Mouse (Mus musculus) erythroblast, embryonic 14.5 days (primary cell): ENCODE data around the gene Etv1.

ENCODE experiments used
- GATA1 ChIP-seq: IDR thresholded peaks from 2 replicates; pipeline ENCODE4 v1.6.1; 2012; ENCODE audit warnings: low read length, inconsistent platforms, mixed read lengths
- TAL1 ChIP-seq: IDR thresholded peaks from 3 replicates; pipeline ENCODE4 v1.6.1; 2012; ENCODE audit warnings: low read length, inconsistent platforms, mixed read lengths

DNA sequence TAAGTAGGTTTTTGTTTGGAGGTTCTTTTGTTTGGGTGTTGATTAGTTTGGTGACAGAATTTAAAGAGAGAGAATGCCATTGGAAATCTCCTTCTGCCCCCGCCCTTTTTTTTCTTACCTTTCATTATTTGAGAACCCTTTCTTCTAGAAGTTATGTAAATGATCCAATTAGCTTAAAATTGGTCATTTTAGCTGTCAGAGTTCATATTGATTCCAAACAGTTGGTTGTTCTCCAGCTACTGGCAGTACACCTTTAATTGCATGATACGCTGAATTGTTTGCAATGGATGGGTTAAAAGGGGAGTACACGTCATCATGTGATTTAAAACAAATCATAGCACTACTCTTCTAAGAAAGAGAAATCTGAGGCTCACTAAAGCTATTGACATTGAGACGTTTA lies 55.4 kb downstream of the Etv1 start:
- TF ChIP-seq GATA1 (no peak), TAL1 (no peak)
